In genomic region chr2:13010460-13011341, GRCm38 (mm10) we compare ENCODE assay signal across 8 mouse cellular contexts. TPM values are rescaled to one million over a fixed set of nuclear protein-coding genes. Genes with fewer than 3 reads are reported as not detected.
A peak's percentile ranks its signal among the peaks of the same experiment; 100 is the strongest.
DNase-seq lines count a peak whose midpoint lies in the region; ATAC-seq and TF ChIP-seq lines count a peak whose summit lies in the region.

No protein-coding gene starts in this region.

- no peak for TF ChIP-seq CTCF in olfactory bulb, adult 2 months (IDR thresholded peaks at IDR 0.05; ENCODE audit: insufficient read depth, low read depth, low read length)

- peaks cover 80% of the 10 kb centered on the region for H3K27me3 ChIP-seq in forebrain, embryonic 10.5 days (ENCODE audit: poor library complexity, severe bottlenecking)
- peaks cover 19% of the 10 kb centered on the region for H3K27me3 ChIP-seq in heart, embryonic 16.5 days (ENCODE audit: control insufficient read depth, insufficient read depth, low read length)
- H3K27me3 ChIP-seq in liver, embryonic 15.5 days, result peaks cover 59% of the 10 kb centered on the region

- ATAC-seq in heart, embryonic 16.5 days (replicated peaks; ENCODE audit: extremely low read depth, insufficient read depth, low FRiP score), result peak; percentile 47; the same call in 1 of the 2 replicates
- ATAC-seq in liver, embryonic 15.5 days (ENCODE audit: insufficient read depth), result no peak

- H3K36me3 ChIP-seq in forebrain, embryonic 10.5 days (replicated peaks), result no peaks in the 10 kb centered on the region
- H3K36me3 ChIP-seq in heart, embryonic 16.5 days (ENCODE audit: control insufficient read depth, insufficient read depth), result no peaks in the 10 kb centered on the region
- H3K36me3 ChIP-seq in liver, embryonic 15.5 days (replicated peaks), result no peaks in the 10 kb centered on the region

- no peak for TF ChIP-seq POLR2A in olfactory bulb, adult 2 months (IDR thresholded peaks at IDR 0.05; ENCODE audit: insufficient read depth, low read depth, low read length)

- H3K27ac ChIP-seq in forebrain, embryonic 10.5 days, result peak overlapping the region; percentile 65
- H3K27ac ChIP-seq in heart, embryonic 16.5 days (ENCODE audit: low read length), result no peak overlapping the region
- no peak overlapping the region for H3K27ac ChIP-seq in liver, embryonic 15.5 days (replicated peaks)
- no peak overlapping the region for H3K27ac ChIP-seq in olfactory bulb, adult 2 months (ENCODE audit: insufficient read depth, low read depth, low read length)

- peak overlapping the region; percentile 71 for H3K9ac ChIP-seq in heart, embryonic 16.5 days (ENCODE audit: low read length)
- H3K9ac ChIP-seq in liver, embryonic 15.5 days, result no peak overlapping the region

- peak; percentile 4 to 26 for DNase-seq in spleen, postnatal 10 days (ENCODE audit: low spot score in 2 of 2)
- DNase-seq in spleen, postnatal 14 days (ENCODE audit: low spot score in 2 of 2), result no peak
- peak; percentile 46 for DNase-seq in forebrain, embryonic 10.5 days (ENCODE audit: extremely low spot score, low spot score)
- DNase-seq in kidney, postnatal 14 days, result peak; percentile 51
- no peak for DNase-seq in MN1 (ENCODE audit: low spot score)

- peak overlapping the region; percentile 70 for H3K4me3 ChIP-seq in forebrain, embryonic 10.5 days
- H3K4me3 ChIP-seq in heart, embryonic 16.5 days (ENCODE audit: low read length), result peak overlapping the region; percentile 62
- H3K4me3 ChIP-seq in liver, embryonic 15.5 days (replicated peaks), result peak overlapping the region; percentile 50
- H3K4me3 ChIP-seq in olfactory bulb, adult 2 months (ENCODE audit: insufficient read depth, low read depth, low read length), result peak overlapping the region; percentile 48

- WGBS in forebrain, embryonic 10.5 days, result under 1% methylated on average over 75 of the region's 75 CpGs
- 1% methylated on average over 75 of the region's 75 CpGs for WGBS in heart, embryonic 16.5 days
- WGBS in liver, embryonic 15.5 days (ENCODE audit: insufficient replicate concordance), result under 1% methylated on average over 75 of the region's 75 CpGs
- under 1% methylated on average over 75 of the region's 75 CpGs for whole genome bisulfite sequencing in olfactory bulb, adult 2 months

- H3K4me1 ChIP-seq in forebrain, embryonic 10.5 days, result peaks cover 30% of the 10 kb centered on the region
- H3K4me1 ChIP-seq in heart, embryonic 16.5 days (ENCODE audit: control insufficient read depth, insufficient read depth, low read length), result peaks cover 19% of the 10 kb centered on the region
- peaks cover 15% of the 10 kb centered on the region; the same call in 1 of the 2 replicates for H3K4me1 ChIP-seq in liver, embryonic 15.5 days (replicated peaks)
- H3K4me1 ChIP-seq in olfactory bulb, adult 2 months (ENCODE audit: control insufficient read depth, insufficient read depth, low read length), result peaks cover 23% of the 10 kb centered on the region

- H3K9me3 ChIP-seq in forebrain, embryonic 10.5 days, result no peaks in the 10 kb centered on the region
- H3K9me3 ChIP-seq in heart, embryonic 16.5 days (replicated peaks; ENCODE audit: control insufficient read depth, low read length), result no peaks in the 10 kb centered on the region
- no peaks in the 10 kb centered on the region for H3K9me3 ChIP-seq in liver, embryonic 15.5 days (replicated peaks)

- peak overlapping the region; percentile 99 for H3K4me2 ChIP-seq in heart, embryonic 16.5 days (ENCODE audit: low read depth, low read length)
- peak overlapping the region; percentile 72 for H3K4me2 ChIP-seq in liver, embryonic 15.5 days

RNA-seq across cellular contexts. Expression of gene C1ql3, which starts 0.9 kb away (rescaled TPM):
- 0.14 and 0.25 TPM in 2 replicates for polyA plus RNA-seq in forebrain, embryonic 10.5 days (2016; fragmentation: Nextera tagmentation; extraction: Ambion mirVana)
- polyA plus RNA-seq in heart, embryonic 16.5 days (2015; fragmentation: Nextera tagmentation; extraction: Ambion mirVana), result 0.46 and 0.59 TPM in 2 replicates
- 0.10 and 0.16 TPM in 2 replicates for polyA plus RNA-seq in liver, embryonic 15.5 days (2015; fragmentation: Nextera tagmentation; extraction: Ambion mirVana)
- not detected in 2 replicates for polyA plus RNA-seq in olfactory bulb, adult 2 months (2012; ENCODE audit: insufficient read depth, insufficient read length, low replicate concordance, missing spikeins)

Comparison
In these comparisons a context has a peak if more than half of its experiments do, and no peak if none do; other contexts are left out.
1. DNase-seq: peak in spleen, postnatal 10 days (2 of 2), forebrain, embryonic 10.5 days (single experiment) and kidney, postnatal 14 days (single experiment); none in spleen, postnatal 14 days (0 of 2) and MN1 (single experiment).
2. Peak in every context shown above with its lines, with median percentiles within 50 percentile points of each other: H3K4me3 ChIP-seq.